Mouse (Mus musculus) liver, embryonic 14.5 days (tissue): ENCODE measurements around the gene Ces2h.
"Not testable (repeated sequence)": the region's sequence is repeated elsewhere in the genome, so short reads cannot be mapped to it uniquely, and the experiment has no call there.

Experiments
- CTCF ChIP-seq: IDR thresholded peaks from 2 replicates; pipeline ENCODE4 v1.5.1; 2016; ENCODE audit warnings: antibody characterized with exemption, low read depth, control low read depth
- EP300 ChIP-seq: IDR thresholded peaks from 2 replicates; pipeline ENCODE4 v1.6.1; 2016; ENCODE audit warnings: antibody characterized with exemption, low read depth

GRCm38 (mm10) chr8:105067905-105068304 is 67.3 kb downstream of the Ces2h start:
- not testable (repeated sequence) for TF ChIP-seq EP300, CTCF
